Mouse (Mus musculus) limb, embryonic 10.5 days (tissue): ENCODE measurements around the gene Olfr373. TPM values are rescaled to one million over a fixed set of nuclear protein-coding genes. Genes with fewer than 3 reads are reported as not detected.
"Not testable (repeated sequence)": the region's sequence is repeated elsewhere in the genome, so short reads cannot be mapped to it uniquely, and the experiment has no call there.

Experiments
- DNase-seq: peaks from one replicate; pipeline ENCODE4 v3.0.0-alpha.2; 2017; ENCODE audit warnings: low spot score
- H3K27ac ChIP-seq: fragments of 300-500 bp; sonication (generic); 2 replicates; pipeline ENCODE4 v1.5.1; 2016; ENCODE audit warnings: mild to moderate bottlenecking
- H3K27me3 ChIP-seq: fragments of 300-500 bp; sonication (generic); 2 replicates; pipeline ENCODE4 v1.6.1; 2016; ENCODE audit warnings: low read depth, mild to moderate bottlenecking; ENCODE audit not compliant: poor library complexity, severe bottlenecking
- H3K36me3 ChIP-seq: fragments of 300-500 bp; sonication (generic); 2 replicates; pipeline ENCODE4 v1.6.1; 2016; ENCODE audit warnings: mild to moderate bottlenecking, moderate library complexity
- H3K4me1 ChIP-seq: fragments of 300-500 bp; sonication (generic); 2 replicates; pipeline ENCODE4 v1.6.1; 2016
- H3K4me3 ChIP-seq: fragments of 300-500 bp; sonication (generic); 2 replicates; pipeline ENCODE4 v1.5.1; 2016; ENCODE audit warnings: mild to moderate bottlenecking, moderate library complexity
- H3K9me3 ChIP-seq: fragments of 300-500 bp; sonication (generic); replicated peaks from 2 replicates; pipeline ENCODE4 v1.6.1; 2016; ENCODE audit warnings: mild to moderate bottlenecking
- WGBS: fragments of 180-500 bp; shearing (Covaris S2); methylation state at CpG from one replicate; pipeline ENCODE4 v1.1.7; 2016; 5-methylcytosine and 5-hydroxymethylcytosine counted together
- polyA plus RNA-seq: library from polyadenylated mRNA; unstranded; fragments of >200 nt; fragmentation: Nextera tagmentation; extraction: Ambion mirVana; gene quantifications from 2 replicates; pipeline ENCODE4 v1.2.1, GENCODE M21; 2016

Olfr373 gene
- polyA plus RNA-seq, 1 experiment from 2014 or later, result not detected

DNA sequence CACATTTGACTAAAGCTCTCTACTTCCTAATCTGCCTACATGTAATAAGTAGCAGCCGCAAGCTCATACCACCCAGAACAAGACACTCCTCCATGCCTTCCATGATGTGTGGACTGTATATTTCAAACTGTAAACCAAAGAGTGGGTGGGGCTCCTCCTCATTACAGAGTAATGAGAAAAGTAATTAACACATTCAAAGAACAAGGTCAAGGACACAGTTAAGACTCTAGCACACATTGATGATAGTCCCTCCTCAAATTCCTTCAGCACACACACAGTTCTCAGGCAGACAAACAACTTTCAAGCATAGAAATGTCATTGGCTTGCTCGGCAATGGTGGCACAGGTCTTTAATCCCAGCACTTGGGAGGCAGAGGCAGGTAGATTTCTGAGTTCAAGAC is 32.2 kb downstream of the Olfr373 start:
- H3K27ac ChIP-seq, result no peak overlapping the region
- no peak for DNase-seq
- WGBS, result 90% methylated on average over 2 of the region's 2 CpGs

DNA sequence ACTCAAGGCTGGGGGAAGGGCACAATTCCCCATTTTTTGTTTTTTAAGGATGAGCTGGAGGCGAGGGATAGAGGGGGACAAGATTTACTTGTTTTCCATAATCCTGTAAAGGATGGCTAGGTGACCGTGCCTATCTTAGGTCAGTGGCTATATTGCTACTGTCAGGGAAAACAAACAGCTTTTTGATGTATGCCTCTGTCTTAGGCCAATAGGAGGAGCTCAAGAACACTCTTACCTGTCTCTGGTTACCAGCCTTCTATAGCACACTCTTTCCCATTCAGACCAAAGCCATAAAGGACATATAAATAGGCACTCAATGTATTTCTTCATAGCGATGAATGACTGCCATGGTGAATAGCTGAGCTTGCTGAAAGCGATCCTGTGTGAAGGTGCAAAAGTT is 35.6 kb downstream of the Olfr373 start:
- no peaks in the 10 kb centered on the region for H3K9me3 ChIP-seq
- no peak overlapping the region for H3K27ac ChIP-seq
- H3K4me1 ChIP-seq, result peaks cover 20% of the 10 kb centered on the region
- no peak for DNase-seq
- 51% methylated on average over 4 of the region's 4 CpGs for WGBS
- no peak overlapping the region for H3K4me3 ChIP-seq
- no peaks in the 10 kb centered on the region for H3K36me3 ChIP-seq
- no peaks in the 10 kb centered on the region for H3K27me3 ChIP-seq

More for the DNA sequence above, 32.2 kb downstream of the Olfr373 start:
- Histone ChIP-seq H3K36me3 (no peaks in the 10 kb centered on the region), H3K4me3 (no peak overlapping the region), H3K9me3 (no peaks in the 10 kb centered on the region), H3K27me3 (no peaks in the 10 kb centered on the region), H3K4me1 (no peaks in the 10 kb centered on the region)

DNA sequence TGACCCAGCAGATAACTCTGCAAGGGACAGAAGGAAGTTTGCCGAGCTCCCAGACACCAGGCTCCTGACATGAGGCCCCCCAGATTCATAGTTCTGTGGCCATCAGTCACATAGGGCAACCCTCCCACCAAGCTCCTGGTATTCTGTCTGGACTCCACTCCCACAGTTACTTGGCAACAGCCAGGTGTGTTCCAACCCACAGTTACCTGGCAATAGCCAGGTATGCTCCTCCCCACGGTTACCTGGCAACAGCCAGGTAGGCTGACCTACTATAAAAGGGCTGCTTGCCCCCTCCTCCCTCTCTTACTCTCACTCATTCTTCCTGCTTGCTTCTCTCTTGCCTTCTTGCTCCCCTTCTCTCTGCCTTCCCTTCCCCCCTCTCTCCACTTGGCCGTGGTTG is 38.5 kb downstream of the Olfr373 start:
- DNase-seq, H3K36me3 ChIP-seq, H3K27me3 ChIP-seq, H3K9me3 ChIP-seq, H3K4me3 ChIP-seq: not testable (repeated sequence)
- Histone ChIP-seq H3K27ac (peak overlapping the region; percentile 62), H3K4me1 (peaks cover 20% of the 10 kb centered on the region)
- WGBS, result 54% methylated on average over 3 of the region's 3 CpGs

GRCm38 (mm10) chr8:72121997-72122396 is 39.0 kb downstream of the Olfr373 start:
- Histone ChIP-seq H3K4me3 (no peak overlapping the region), H3K36me3 (no peaks in the 10 kb centered on the region), H3K9me3 (no peaks in the 10 kb centered on the region), H3K27ac (peak overlapping the region; percentile 62), H3K4me1 (peaks cover 20% of the 10 kb centered on the region), H3K27me3 (no peaks in the 10 kb centered on the region)
- no peak for DNase-seq
- 21% methylated on average over 1 of the region's 1 CpGs for WGBS

DNA sequence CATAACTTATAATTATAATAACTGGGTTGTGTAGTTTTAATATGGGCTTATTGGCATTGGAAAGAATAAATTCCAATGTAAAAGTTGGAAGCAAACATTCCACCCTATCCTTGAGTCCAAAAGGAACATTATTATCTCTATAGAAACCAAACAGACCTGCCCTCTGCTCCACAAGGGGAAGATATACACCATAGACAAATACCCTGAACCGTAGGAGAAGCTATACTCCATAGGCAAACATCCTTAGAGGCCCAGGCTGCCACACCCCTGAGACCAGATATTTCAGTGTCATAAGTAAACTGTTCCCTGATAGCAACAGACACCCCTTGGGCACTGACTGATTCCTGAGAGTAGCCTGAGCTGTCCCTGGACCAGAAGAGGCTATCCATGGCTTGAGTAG is 44.9 kb downstream of the Olfr373 start:
- H3K9me3 ChIP-seq, result no peaks in the 10 kb centered on the region
- H3K27me3 ChIP-seq, result no peaks in the 10 kb centered on the region
- 84% methylated on average over 1 of the region's 1 CpGs for WGBS
- no peak overlapping the region for H3K27ac ChIP-seq
- H3K4me1 ChIP-seq, result peaks cover 17% of the 10 kb centered on the region
- H3K4me3 ChIP-seq, result no peak overlapping the region
- DNase-seq, result no peak
- H3K36me3 ChIP-seq, result no peaks in the 10 kb centered on the region

GRCm38 (mm10) chr8:72131251-72131650 is 48.3 kb downstream of the Olfr373 start:
- no peaks in the 10 kb centered on the region for H3K27me3 ChIP-seq
- WGBS, result 50% methylated on average over 2 of the region's 2 CpGs
- H3K4me1 ChIP-seq, result peaks cover 27% of the 10 kb centered on the region
- no peak overlapping the region for H3K4me3 ChIP-seq
- peak; percentile 37 for DNase-seq
- H3K36me3 ChIP-seq, result no peaks in the 10 kb centered on the region
- H3K27ac ChIP-seq, result peak overlapping the region; percentile 61
- H3K9me3 ChIP-seq, result no peaks in the 10 kb centered on the region

GRCm38 (mm10) chr8:72131901-72132300 is 48.9 kb downstream of the Olfr373 start:
- no peaks in the 10 kb centered on the region for H3K36me3 ChIP-seq
- DNase-seq, result no peak
- no peak overlapping the region for H3K4me3 ChIP-seq
- no peaks in the 10 kb centered on the region for H3K9me3 ChIP-seq
- no peaks in the 10 kb centered on the region for H3K27me3 ChIP-seq
- WGBS, result 85% methylated on average over 2 of the region's 2 CpGs
- peaks cover 27% of the 10 kb centered on the region for H3K4me1 ChIP-seq
- H3K27ac ChIP-seq, result peak overlapping the region; percentile 61

DNA sequence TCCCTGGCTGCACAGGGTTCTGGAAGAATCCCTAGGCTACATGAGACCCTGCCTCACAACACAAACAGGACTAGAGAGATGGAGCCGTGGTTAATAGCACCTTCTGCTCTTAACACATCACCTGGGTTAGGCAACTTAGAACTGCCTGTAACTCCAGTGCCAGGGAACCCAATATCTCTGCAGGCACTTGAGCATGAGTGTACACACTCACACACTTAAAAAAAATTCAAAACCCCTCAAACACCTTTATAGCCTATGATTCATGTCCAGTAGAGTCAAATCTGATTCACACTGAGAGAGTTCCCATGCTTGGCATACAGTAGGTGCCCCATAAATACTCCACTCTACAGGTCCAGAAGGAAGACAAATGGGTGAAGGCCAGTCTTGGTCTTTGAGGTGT is 49.4 kb downstream of the Olfr373 start:
- Histone ChIP-seq H3K4me1 (peaks cover 31% of the 10 kb centered on the region), H3K36me3 (peaks cover under 1% of the 10 kb centered on the region; the same call in 1 of the 2 replicates), H3K9me3 (no peaks in the 10 kb centered on the region), H3K27me3 (no peaks in the 10 kb centered on the region), H3K4me3 (no peak overlapping the region), H3K27ac (peak overlapping the region; percentile 61; the same call in 1 of the 2 replicates)
- DNase-seq, result no peak
- 88% methylated on average over 1 of the region's 1 CpGs for WGBS

DNA sequence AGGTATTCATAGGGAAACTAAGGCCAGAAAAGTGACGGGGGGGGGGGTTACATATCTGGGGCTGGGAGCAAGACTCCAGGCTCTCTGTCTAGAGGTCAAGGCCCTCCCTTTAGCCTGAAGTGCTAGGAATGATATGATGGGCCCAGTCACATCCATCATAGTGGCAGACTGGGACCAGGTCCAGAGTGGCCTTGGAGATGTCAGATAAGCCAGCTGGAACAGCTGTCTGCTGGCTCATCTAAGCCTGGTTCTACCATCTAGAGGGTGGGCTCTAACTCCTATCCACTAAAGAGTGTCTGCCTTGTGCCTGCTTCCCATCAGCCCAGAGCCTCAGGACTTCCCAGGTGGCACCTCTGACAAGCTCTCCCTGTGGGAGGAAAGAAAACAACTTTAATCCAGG is 49.9 kb downstream of the Olfr373 start:
- H3K36me3 ChIP-seq, result peaks cover 5% of the 10 kb centered on the region
- no peaks in the 10 kb centered on the region for H3K9me3 ChIP-seq
- no peak for DNase-seq
- H3K4me1 ChIP-seq, result peaks cover 36% of the 10 kb centered on the region
- WGBS, result 92% methylated on average over 1 of the region's 1 CpGs
- no peak overlapping the region for H3K4me3 ChIP-seq
- H3K27ac ChIP-seq, result peak overlapping the region; percentile 46; the same call in 1 of the 2 replicates
- no peaks in the 10 kb centered on the region for H3K27me3 ChIP-seq

- Histone ChIP-seq H3K36me3 (peaks cover 11% of the 10 kb centered on the region), H3K9me3 (no peaks in the 10 kb centered on the region), H3K27me3 (no peaks in the 10 kb centered on the region), H3K4me1 (peaks cover 39% of the 10 kb centered on the region), H3K27ac (no peak overlapping the region), H3K4me3 (no peak overlapping the region)
- DNase-seq, result no peak
- WGBS, result 59% methylated on average over 1 of the region's 1 CpGs
Observed at GRCm38 (mm10) chr8:72133507-72133906, 50.5 kb downstream of the Olfr373 start.

- under 1% methylated on average over 48 of the region's 49 CpGs for WGBS
- Histone ChIP-seq H3K27ac (peak within 1 kb of the TSS; percentile 100), H3K4me1 (peaks cover 39% of the 10 kb centered on the region), H3K27me3 (no peaks in the 10 kb centered on the region), H3K9me3 (no peaks in the 10 kb centered on the region), H3K4me3 (peak within 1 kb of the TSS; percentile 92), H3K36me3 (peaks cover 25% of the 10 kb centered on the region)
- DNase-seq, result peak; percentile 91
Observed at GRCm38 (mm10) chr8:72134756-72135445, 51.9 kb downstream of the Olfr373 start, which contains the start of gene Tpm4. Gene Tpm4, plus strand, starts transcription at chr8:72134975.

GRCm38 (mm10) chr8:72135446-72136301 is 52.7 kb downstream of the Olfr373 start:
- peak; percentile 80 for DNase-seq
- Histone ChIP-seq H3K27me3 (no peaks in the 10 kb centered on the region), H3K9me3 (no peaks in the 10 kb centered on the region), H3K36me3 (peaks cover 33% of the 10 kb centered on the region), H3K4me3 (peak overlapping the region; percentile 92), H3K4me1 (peaks cover 39% of the 10 kb centered on the region), H3K27ac (peak overlapping the region; percentile 100)
- WGBS, result under 1% methylated on average over 62 of the region's 62 CpGs
